Mouse (Mus musculus): Measurements from ENCODE around the gene Nme9.

Gene Nme9

GRCm38 (mm10) chr9:99505875-99506274 lies 54.6 kb downstream of the Nme9 start:
- no peak overlapping the region for H3K4me3 ChIP-seq (replicated peaks; ENCODE audit: low read length)
- no peaks in the 10 kb centered on the region for H3K27me3 ChIP-seq (ENCODE audit: insufficient read depth, low read length)
- no peaks in the 10 kb centered on the region; the same call in 1 of the 2 replicates for H3K4me1 ChIP-seq (replicated peaks; ENCODE audit: low read depth, low read length)
- peaks cover 42% of the 10 kb centered on the region for H3K36me3 ChIP-seq (ENCODE audit: insufficient read depth, low read length)
- H3K9me3 ChIP-seq (ENCODE audit: low read length): no peaks in the 10 kb centered on the region
- no peak for TF ChIP-seq NANOG (IDR thresholded peaks at IDR 0.05; ENCODE audit: borderline replicate concordance, low read length)
